Mouse (Mus musculus) inflammation-experienced regulatory T-cells, adult 6 months (primary cell): ENCODE results near the gene Trim28. TPM values are rescaled to one million over a fixed set of nuclear protein-coding genes. Genes with fewer than 3 reads are reported as not detected.

Experiments
- polyA plus RNA-seq, 3 experiments: library from polyadenylated mRNA; unstranded; fragments of 100-300 nt; shearing (Covaris generic); gene quantifications; one replicate each; pipeline ENCODE4 v1.2.1; 2017

Trim28 gene
- polyA plus RNA-seq, 3 experiments from 2014 or later = 42.1 to 76.8 (median 57.0) TPM

Other genes with a start within 250 kb of the Trim28 start
- 1 to 10 TPM in 2 of 3 experiments, under 1 TPM in 1; 0.63 to 1.3 (median 1.1) TPM for gene Zscan18, start 195.5 kb upstream of the Trim28 start, polyA plus RNA-seq
- gene Zfp329, start 180.3 kb upstream of the Trim28 start, polyA plus RNA-seq = 10 to 100 TPM; 13.5 to 25.4 (median 19.3) TPM
- 10 to 100 TPM; 62.9 to 99.3 (median 85.2) TPM for gene Zfp110, start 164.4 kb upstream of the Trim28 start, polyA plus RNA-seq
- 1 to 10 TPM; 1.1 to 1.6 (median 1.6) TPM for gene Zfp128, start 117.9 kb upstream of the Trim28 start, polyA plus RNA-seq
- 10 to 100 TPM; 10.5 to 11.0 (median 10.6) TPM for gene Zscan22, start 101.3 kb upstream of the Trim28 start, polyA plus RNA-seq
- 1,000 to 10,000 TPM; 1,828 to 3,143 (median 2,832) TPM for gene Rps5, start 76.8 kb upstream of the Trim28 start, polyA plus RNA-seq
- under 1 TPM in 2 of 3 experiments, not detected in 1; 0.11 to 0.28 TPM for gene Rnf225, start 71.7 kb upstream of the Trim28 start, polyA plus RNA-seq
- gene Zfp324, start 33.3 kb upstream of the Trim28 start, polyA plus RNA-seq = 1 to 10 TPM; 1.8 to 3.6 (median 2.6) TPM
- gene Zfp446, start 21.3 kb upstream of the Trim28 start, polyA plus RNA-seq = 1 to 10 TPM; 2.7 to 5.9 (median 4.1) TPM
- 1 to 10 TPM in 1 of 3 experiments, under 1 TPM in 2; 0.41 to 1.2 (median 0.64) TPM for gene Slc27a5, start 922 bp upstream of the Trim28 start, polyA plus RNA-seq
- 1 to 10 TPM; 5.4 to 8.0 (median 6.5) TPM for gene Zbtb45, start 10.9 kb downstream of the Trim28 start, polyA plus RNA-seq
- 100 to 1,000 TPM; 296 to 343 (median 309) TPM for gene Chmp2a, start 35.7 kb downstream of the Trim28 start, polyA plus RNA-seq
- gene Ube2m, start 39.2 kb downstream of the Trim28 start, polyA plus RNA-seq = 10 to 100 TPM; 14.9 to 21.8 (median 16.4) TPM
- gene Mzf1, start 55.6 kb downstream of the Trim28 start, polyA plus RNA-seq = under 1 TPM; 0.18 to 0.35 (median 0.20) TPM
- gene Vmn1r85, start 96.1 kb downstream of the Trim28 start, polyA plus RNA-seq = not detected
- under 1 TPM in 1 of 3 experiments, not detected in 2; 0.05 TPM for gene Vmn1r86, start 120.8 kb downstream of the Trim28 start, polyA plus RNA-seq
- under 1 TPM in 1 of 3 experiments, not detected in 2; 0.15 TPM for gene Vmn1r87, start 141.0 kb downstream of the Trim28 start, polyA plus RNA-seq
- under 1 TPM; 0.04 to 0.07 (median 0.05) TPM for gene Vmn1r88, start 160.5 kb downstream of the Trim28 start, polyA plus RNA-seq
- gene Vmn1r89, start 213.9 kb downstream of the Trim28 start, polyA plus RNA-seq = not detected